Mouse (Mus musculus) embryonic facial prominence, embryonic 15.5 days (tissue): ENCODE results near the gene Gatd1. TPM values are rescaled to one million over a fixed set of nuclear protein-coding genes. Genes with fewer than 3 reads are reported as not detected.

Source experiments
- ATAC-seq: fragments of 200-750 bp; cut with Nextera tagmentation; 2 replicates; pipeline ENCODE4 v1.8.0; 2017; ENCODE audit warnings: low read depth, moderate TSS enrichment; ENCODE audit not compliant: insufficient number of reproducible peaks, low FRiP score, low TSS enrichment
- H3K27ac ChIP-seq: fragments of 300-500 bp; sonication (generic); replicated peaks from 2 replicates; pipeline ENCODE4 v1.5.1; 2015; ENCODE audit warnings: mild to moderate bottlenecking, inconsistent platforms
- H3K27me3 ChIP-seq: fragments of 300-500 bp; sonication (generic); 2 replicates; pipeline ENCODE4 v1.6.1; 2015; ENCODE audit warnings: inconsistent platforms
- H3K36me3 ChIP-seq: fragments of 300-500 bp; sonication (generic); 2 replicates; pipeline ENCODE4 v1.6.1; 2015; ENCODE audit warnings: mild to moderate bottlenecking, inconsistent platforms
- H3K4me1 ChIP-seq: fragments of 300-500 bp; sonication (generic); 2 replicates; pipeline ENCODE4 v1.6.1; 2015; ENCODE audit warnings: inconsistent platforms
- H3K4me2 ChIP-seq: fragments of 300-500 bp; sonication (generic); replicated peaks from 2 replicates; pipeline ENCODE4 v1.6.1; 2015; ENCODE audit warnings: mild to moderate bottlenecking, inconsistent platforms
- H3K4me3 ChIP-seq: fragments of 300-500 bp; sonication (generic); replicated peaks from 2 replicates; pipeline ENCODE4 v1.5.1; 2015; ENCODE audit warnings: mild to moderate bottlenecking, inconsistent platforms
- H3K9ac ChIP-seq: fragments of 300-500 bp; sonication (generic); 2 replicates; pipeline ENCODE4 v1.6.1; 2015; ENCODE audit warnings: inconsistent platforms
- H3K9me3 ChIP-seq: fragments of 300-500 bp; sonication (generic); replicated peaks from 2 replicates; pipeline ENCODE4 v1.6.1; 2016; ENCODE audit warnings: inconsistent platforms
- WGBS: fragments of 180-500 bp; shearing (Covaris S2); methylation state at CpG from one replicate; pipeline ENCODE4 v1.1.7; 2015; 5-methylcytosine and 5-hydroxymethylcytosine counted together
- polyA plus RNA-seq: library from polyadenylated mRNA; unstranded; fragments of >200 nt; fragmentation: Nextera tagmentation; extraction: Ambion mirVana; gene quantifications from 2 replicates; pipeline ENCODE4 v1.2.1, GENCODE M21; 2015

Gene Gatd1
- polyA plus RNA-seq, 1 experiment from 2014 or later = 67.6 TPM

DNA sequence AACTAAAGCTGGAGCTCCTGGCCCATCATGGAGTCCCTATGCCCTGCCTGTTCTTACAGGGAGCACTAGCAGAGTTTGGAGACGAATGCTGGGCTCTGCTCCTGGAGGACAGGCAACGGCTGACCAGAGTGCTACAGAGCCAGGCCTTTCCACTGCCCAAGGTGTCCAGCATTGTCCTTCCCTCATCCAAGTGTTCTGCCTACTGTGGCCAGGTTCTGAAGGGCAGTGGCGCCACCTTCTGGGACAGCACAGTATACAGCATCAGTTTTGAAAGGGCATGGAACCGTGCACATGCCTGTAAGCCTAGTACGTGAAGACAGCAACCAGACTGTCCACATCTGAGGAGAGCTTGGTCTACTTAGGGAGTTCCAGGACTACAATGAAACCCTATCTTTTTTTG, 10.6 kb downstream of the Gatd1 start:
- no peak overlapping the region for H3K4me2 ChIP-seq
- no peaks in the 10 kb centered on the region for H3K27me3 ChIP-seq
- peaks cover 56% of the 10 kb centered on the region for H3K36me3 ChIP-seq
- H3K4me3 ChIP-seq = no peak overlapping the region
- peak; percentile 34; the same call in 1 of the 2 replicates for ATAC-seq
- no peak overlapping the region for H3K27ac ChIP-seq
- no peaks in the 10 kb centered on the region for H3K9me3 ChIP-seq
- no peaks in the 10 kb centered on the region for H3K4me1 ChIP-seq
- WGBS = 51% methylated on average over 5 of the region's 5 CpGs
- no peak overlapping the region for H3K9ac ChIP-seq

DNA sequence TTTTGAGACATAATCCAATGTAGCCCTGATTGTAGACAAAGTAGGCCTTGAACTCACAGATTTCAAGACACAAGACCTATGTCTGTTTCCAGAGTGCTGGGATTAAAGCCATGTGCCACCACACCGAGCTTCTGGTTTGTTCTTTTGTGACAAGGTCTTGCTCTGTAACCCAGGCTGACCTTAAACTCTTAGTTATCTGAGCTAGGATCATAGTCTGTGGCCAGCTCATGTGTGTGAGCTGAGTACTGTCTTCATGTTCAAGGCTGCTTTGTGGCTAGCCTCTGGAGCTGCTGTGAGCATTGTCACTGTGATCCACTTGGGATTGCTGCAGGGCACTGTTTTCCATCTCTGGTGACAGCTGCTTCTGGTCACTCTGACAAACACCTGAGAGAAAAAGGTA, 18.6 kb downstream of the Gatd1 start:
- peaks cover 35% of the 10 kb centered on the region for H3K36me3 ChIP-seq
- 59% methylated on average over 1 of the region's 1 CpGs for WGBS
- H3K9ac ChIP-seq = no peak overlapping the region
- no peak for ATAC-seq
- no peak overlapping the region for H3K4me3 ChIP-seq
- H3K4me1 ChIP-seq = peaks cover 12% of the 10 kb centered on the region
- no peak overlapping the region for H3K27ac ChIP-seq
- no peaks in the 10 kb centered on the region for H3K27me3 ChIP-seq
- no peaks in the 10 kb centered on the region for H3K9me3 ChIP-seq
- H3K4me2 ChIP-seq = no peak overlapping the region

- Histone ChIP-seq H3K4me3 (no peak overlapping the region), H3K27ac (no peak overlapping the region), H3K36me3 (peaks cover 30% of the 10 kb centered on the region), H3K4me2 (no peak overlapping the region), H3K27me3 (no peaks in the 10 kb centered on the region), H3K9me3 (no peaks in the 10 kb centered on the region), H3K9ac (no peak overlapping the region), H3K4me1 (peaks cover 12% of the 10 kb centered on the region)
- 18% methylated on average over 6 of the region's 6 CpGs for WGBS
- no peak for ATAC-seq
Observed at GRCm38 (mm10) chr7:141394771-141395170, 19.2 kb downstream of the Gatd1 start.

DNA sequence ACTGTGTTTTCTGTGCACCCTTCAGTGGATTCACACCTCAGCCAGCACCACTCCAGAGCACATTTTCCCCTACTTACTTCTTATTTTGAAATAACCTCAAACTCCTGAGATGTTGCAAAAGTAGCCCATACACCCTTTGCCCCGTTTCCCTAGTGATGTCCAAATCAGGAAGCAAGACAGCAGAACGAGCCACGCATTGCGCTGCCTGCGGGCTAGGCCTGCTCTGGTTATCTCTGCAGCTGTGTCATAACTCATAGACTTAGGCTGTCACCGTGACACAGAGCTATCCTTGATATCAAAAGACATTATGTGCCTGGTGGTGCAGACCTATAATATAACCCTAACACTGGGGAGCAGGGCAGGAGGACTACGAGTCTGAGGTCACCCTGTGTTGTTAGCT, 19.8 kb downstream of the Gatd1 start:
- Histone ChIP-seq H3K4me2 (no peak overlapping the region), H3K27ac (no peak overlapping the region), H3K36me3 (peaks cover 24% of the 10 kb centered on the region), H3K9me3 (no peaks in the 10 kb centered on the region), H3K4me1 (peaks cover 12% of the 10 kb centered on the region), H3K9ac (no peak overlapping the region), H3K27me3 (no peaks in the 10 kb centered on the region), H3K4me3 (no peak overlapping the region)
- WGBS = 83% methylated on average over 7 of the region's 7 CpGs
- no peak for ATAC-seq

- Histone ChIP-seq H3K4me3 (peak overlapping the region; percentile 88), H3K27me3 (no peaks in the 10 kb centered on the region), H3K9me3 (no peaks in the 10 kb centered on the region), H3K4me1 (peaks cover 12% of the 10 kb centered on the region), H3K4me2 (peak overlapping the region; percentile 94), H3K27ac (peak overlapping the region; percentile 75), H3K36me3 (peaks cover 14% of the 10 kb centered on the region), H3K9ac (peak overlapping the region; percentile 68)
- ATAC-seq = no peak
- 31% methylated on average over 9 of the region's 9 CpGs for WGBS
Observed at GRCm38 (mm10) chr7:141392552-141393222, 21.2 kb downstream of the Gatd1 start.

DNA sequence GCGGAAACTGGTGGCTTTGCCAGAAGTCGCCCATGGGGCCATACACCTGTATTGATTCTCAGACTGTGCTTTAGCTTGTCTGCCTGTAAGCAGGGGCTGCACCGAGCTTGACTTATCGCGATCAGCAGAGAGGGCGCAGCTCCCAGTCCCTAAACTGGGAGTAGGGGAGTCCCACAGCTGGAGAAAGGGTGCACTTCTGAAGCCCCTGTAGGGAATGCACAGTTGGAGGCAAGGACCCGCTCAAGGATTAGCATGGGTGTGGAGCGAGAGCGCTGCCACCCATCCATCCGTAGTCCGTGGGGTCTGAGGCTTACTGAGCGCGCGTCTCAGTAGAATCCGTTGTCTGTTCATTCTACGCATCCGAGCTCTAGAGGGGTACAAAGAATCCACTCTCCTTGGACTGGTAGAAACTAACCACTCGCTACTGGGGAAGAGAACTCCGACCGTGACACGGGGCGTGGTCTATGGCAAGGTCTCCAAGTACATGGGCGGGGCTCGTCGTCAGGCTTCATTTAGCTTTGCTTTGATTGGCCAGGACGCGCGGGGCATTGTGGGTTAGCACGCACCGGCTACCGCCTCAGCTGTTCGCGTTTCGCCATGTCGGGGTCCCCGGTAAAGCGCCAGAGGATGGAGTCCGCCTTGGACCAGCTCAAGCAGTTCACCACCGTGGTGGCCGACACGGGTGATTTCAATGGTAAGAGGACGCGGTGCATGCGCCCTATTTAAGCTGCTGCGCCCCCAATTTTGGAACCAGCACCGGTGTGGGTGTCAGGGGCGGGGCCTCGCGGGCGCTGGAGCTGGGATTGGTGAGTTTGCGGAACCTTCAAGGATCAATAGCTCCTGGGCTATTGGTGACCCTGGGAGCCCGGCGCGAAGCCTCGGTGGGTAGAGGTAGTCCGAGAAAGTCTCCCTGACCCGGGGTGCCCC, 22.0 kb downstream of the Gatd1 start, which contains the start of gene Taldo1:
TSS of gene Taldo1 (plus strand) at position 575 of the 927 bp plus-strand sequence.
- no peaks in the 10 kb centered on the region for H3K27me3 ChIP-seq
- H3K36me3 ChIP-seq = peaks cover 12% of the 10 kb centered on the region
- H3K9me3 ChIP-seq = no peaks in the 10 kb centered on the region
- H3K4me2 ChIP-seq = peak within 1 kb of the TSS; percentile 94
- H3K4me1 ChIP-seq = peaks cover 12% of the 10 kb centered on the region
- WGBS = under 1% methylated on average over 57 of the region's 57 CpGs
- peak within 1 kb of the TSS; percentile 68 for H3K9ac ChIP-seq
- peak; percentile 91 for ATAC-seq
- peak within 1 kb of the TSS; percentile 88 for H3K4me3 ChIP-seq
- peak within 1 kb of the TSS; percentile 75 for H3K27ac ChIP-seq

DNA sequence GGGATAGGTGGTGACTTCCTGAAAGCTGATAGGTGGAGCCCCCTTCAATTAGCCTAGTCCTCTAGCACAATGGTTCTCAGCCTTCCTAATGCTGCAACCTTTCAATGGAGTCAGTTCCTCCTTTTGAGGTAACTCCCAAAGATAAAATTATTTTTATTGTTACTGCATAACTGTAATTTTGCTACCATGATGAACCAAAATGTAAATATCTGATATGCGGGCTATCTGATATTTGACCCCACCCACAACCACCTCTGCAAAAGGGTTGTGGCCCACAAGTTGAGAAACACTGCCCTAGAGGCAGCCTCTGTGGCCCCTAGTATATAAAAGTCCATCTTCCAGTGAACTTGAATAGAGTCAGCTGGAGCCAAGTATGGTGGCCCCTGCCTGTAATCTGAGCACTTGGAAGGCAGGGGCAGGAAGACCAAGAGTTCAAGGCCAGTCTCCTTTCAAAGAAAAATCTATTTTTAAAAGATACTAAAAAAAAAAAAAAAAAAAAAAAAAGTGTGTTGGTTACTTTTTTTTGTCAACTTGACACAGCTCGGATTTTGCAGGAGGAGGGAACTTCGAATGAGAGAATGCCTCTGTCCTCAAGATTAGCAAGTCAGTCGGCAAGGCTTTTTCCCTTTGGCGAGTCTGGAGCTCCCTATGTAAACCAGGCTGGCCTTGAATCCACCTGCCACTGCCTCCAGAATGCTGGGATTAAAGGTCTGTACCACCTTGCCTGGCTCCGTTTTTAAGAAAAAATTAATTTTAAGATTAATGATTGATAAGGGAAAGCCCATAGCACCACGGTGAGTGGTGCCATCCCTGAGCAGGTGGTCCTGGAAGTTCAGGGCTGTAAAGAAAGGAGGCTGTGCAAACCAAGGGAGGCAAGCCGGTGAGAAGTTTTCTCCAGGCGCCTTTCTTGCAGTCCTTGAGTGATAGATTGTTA, 23.3 kb downstream of the Gatd1 start:
- 53% methylated on average over 9 of the region's 9 CpGs for WGBS
- Histone ChIP-seq H3K9me3 (no peaks in the 10 kb centered on the region), H3K4me2 (no peak overlapping the region), H3K27me3 (no peaks in the 10 kb centered on the region), H3K4me1 (peaks cover 12% of the 10 kb centered on the region), H3K9ac (no peak overlapping the region), H3K27ac (no peak overlapping the region), H3K36me3 (no peaks in the 10 kb centered on the region), H3K4me3 (no peak overlapping the region)
- no peak for ATAC-seq

GRCm38 (mm10) chr7:141388487-141389109, 25.3 kb downstream of the Gatd1 start:
- no peaks in the 10 kb centered on the region for H3K9me3 ChIP-seq
- H3K36me3 ChIP-seq = no peaks in the 10 kb centered on the region
- H3K27me3 ChIP-seq = no peaks in the 10 kb centered on the region
- no peak overlapping the region for H3K9ac ChIP-seq
- no peak overlapping the region for H3K4me2 ChIP-seq
- WGBS = 67% methylated on average over 3 of the region's 3 CpGs
- no peak overlapping the region for H3K4me3 ChIP-seq
- no peak for ATAC-seq
- H3K27ac ChIP-seq = no peak overlapping the region
- H3K4me1 ChIP-seq = peaks cover 12% of the 10 kb centered on the region

DNA sequence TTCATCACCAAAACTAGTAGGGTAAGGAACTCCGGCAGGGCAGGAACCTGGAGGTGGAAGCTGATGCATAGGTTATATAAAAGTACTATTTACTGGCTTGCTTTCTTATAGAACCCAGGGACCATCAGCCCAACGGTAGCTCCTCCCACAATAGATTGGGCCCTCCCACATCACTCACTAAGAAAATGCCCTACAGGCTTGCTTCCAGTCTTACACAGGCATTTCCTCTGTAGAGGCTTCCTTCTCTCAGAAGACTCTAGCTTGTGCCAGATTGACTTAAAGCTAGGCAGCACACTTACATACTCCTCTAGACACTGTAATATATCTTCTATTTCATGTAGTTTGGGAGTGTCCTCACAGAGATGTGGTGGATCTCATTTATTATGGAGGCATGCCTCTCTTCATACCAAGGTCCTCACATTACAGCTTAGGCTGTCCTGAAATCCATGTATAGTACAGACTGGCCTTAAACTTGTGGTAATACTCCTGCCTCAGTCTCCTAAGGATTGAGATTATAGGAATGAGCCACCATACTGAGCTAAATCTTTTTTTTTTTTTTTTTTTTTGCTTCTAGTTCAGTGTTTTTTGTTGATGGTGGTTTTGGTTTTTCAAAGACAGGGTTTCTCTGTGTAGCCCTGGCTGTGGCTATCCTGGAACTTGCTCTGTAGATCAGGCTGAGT, 26.0 kb downstream of the Gatd1 start:
- Histone ChIP-seq H3K4me1 (peaks cover 9% of the 10 kb centered on the region), H3K9me3 (no peaks in the 10 kb centered on the region), H3K36me3 (no peaks in the 10 kb centered on the region), H3K4me3 (no peak overlapping the region), H3K27me3 (no peaks in the 10 kb centered on the region), H3K27ac (no peak overlapping the region), H3K9ac (no peak overlapping the region), H3K4me2 (no peak overlapping the region)
- WGBS = 47% methylated on average over 2 of the region's 2 CpGs
- ATAC-seq = no peak
